Mouse (Mus musculus): ENCODE data around the gene Lrrc71.

Lrrc71 gene

DNA sequence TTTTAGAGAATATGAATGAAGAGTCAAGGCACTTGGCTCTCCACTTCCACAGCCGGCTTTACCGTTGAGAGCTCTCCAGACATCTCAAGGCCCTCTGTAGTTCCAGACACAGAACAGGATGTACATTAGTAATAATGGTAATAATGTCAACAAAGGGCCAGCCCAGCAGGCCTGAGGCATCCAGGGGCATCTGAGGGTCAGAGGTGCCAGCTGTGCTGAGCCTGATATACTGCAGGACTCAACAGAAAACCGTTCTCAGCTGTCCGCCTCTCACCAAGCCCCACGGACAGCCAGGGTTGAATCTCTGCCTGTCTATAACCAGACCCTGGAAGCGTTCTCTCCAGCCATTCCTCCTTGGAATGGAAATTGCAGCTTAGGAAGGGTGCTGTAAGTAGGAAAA lies 23.9 kb downstream of the Lrrc71 start:
- no peak for DNase-seq (ENCODE audit: low spot score)

DNA sequence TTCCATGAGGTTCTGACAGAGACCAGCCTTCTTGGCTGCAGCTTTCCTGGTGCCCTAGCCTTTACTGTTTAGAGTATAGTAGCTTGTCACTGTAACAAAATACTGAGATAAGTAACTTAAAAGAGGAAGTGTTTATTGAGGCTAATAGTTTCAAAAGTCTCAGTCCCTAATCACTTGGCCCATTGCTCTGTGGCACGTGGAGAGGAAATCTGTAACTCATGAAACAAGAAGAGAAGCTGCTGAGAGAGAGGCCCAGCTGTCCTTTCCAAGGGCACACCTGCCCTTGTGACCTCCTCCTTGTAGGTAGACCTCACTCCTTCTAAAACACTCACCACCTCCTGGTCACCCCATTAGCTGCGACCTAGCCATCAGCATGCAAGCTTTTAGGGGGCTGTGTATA lies 29.9 kb downstream of the Lrrc71 start:
- no peak for DNase-seq (ENCODE audit: low spot score)
